Mouse (Mus musculus) left cerebral cortex, postnatal 25 days (tissue): ENCODE data around the gene Mrgprg. TPM values are rescaled to one million over a fixed set of nuclear protein-coding genes. Genes with fewer than 3 reads are reported as not detected.

Source experiments
- DNase-seq, 2 experiments: peaks; one replicate each; pipeline ENCODE4 v3.0.0; 2022; ENCODE audit warnings: low spot score in 2 of 2, mixed read lengths in 1 of 2
- intact Hi-C: fragments of 180-260 bp; cut with DNase I; formaldehyde crosslinking; loops from one replicate; pipeline ENCODE4 v1.15.1; 2025
- total RNA-seq, 2 experiments: library from RNA; stranded (reverse); gene quantifications; 2 replicates each; pipeline ENCODE4 v1.2.3; 2021

Gene Mrgprg
- total RNA-seq, 2 experiments from 2014 or later = not detected

- intact Hi-C loops = loop anchor here (10.0 kb wide), 1 partner anchor 682 kb away; no protein-coding TSS in a partner anchor
- peak; percentile 63 to 81 for DNase-seq
Observed at GRCm38 (mm10) chr7:143757027-143757390, 9.8 kb downstream of the Mrgprg start.

- DNase-seq = peak in 1 of 2 experiments; percentile 79
- intact Hi-C loops = loop anchor here (10.0 kb wide), 1 partner anchor 682 kb away; no protein-coding TSS in a partner anchor
Observed at GRCm38 (mm10) chr7:143756125-143757026, 10.4 kb downstream of the Mrgprg start, which contains the start of gene Osbpl5. Osbpl5 (minus strand) TSS chr7:143756985.

GRCm38 (mm10) chr7:143755357-143756124, 11.3 kb downstream of the Mrgprg start:
- intact Hi-C loops = loop anchor here (10.0 kb wide), 1 partner anchor 681 kb away; no protein-coding TSS in a partner anchor

GRCm38 (mm10) chr7:143753990-143754715, 12.6 kb downstream of the Mrgprg start:
- intact Hi-C loops = loop anchor here (10.0 kb wide), 1 partner anchor 679 kb away; no protein-coding TSS in a partner anchor
- DNase-seq = peak in 1 of 2 experiments; percentile 61

More at GRCm38 (mm10) chr7:143755357-143756124, 11.3 kb downstream of the Mrgprg start:
- DNase-seq = no peak

GRCm38 (mm10) chr7:143752606-143753005, 14.2 kb downstream of the Mrgprg start:
- intact Hi-C loops = loop anchor here (10.0 kb wide), 1 partner anchor 678 kb away; no protein-coding TSS in a partner anchor
- no peak for DNase-seq

GRCm38 (mm10) chr7:143752056-143752455, 14.7 kb downstream of the Mrgprg start:
- no peak for DNase-seq
- intact Hi-C loops = loop anchor here (10.0 kb wide), 1 partner anchor 677 kb away; no protein-coding TSS in a partner anchor

- no peak for DNase-seq
- intact Hi-C loops = loop anchor here (10.0 kb wide), 1 partner anchor 677 kb away; no protein-coding TSS in a partner anchor
Observed at GRCm38 (mm10) chr7:143751380-143751779, 15.4 kb downstream of the Mrgprg start.

- intact Hi-C loops = no loop called here
- DNase-seq = no peak
Observed at GRCm38 (mm10) chr7:143749045-143749444, 17.7 kb downstream of the Mrgprg start.

- DNase-seq = peak; percentile 86 to 94
- intact Hi-C loops = loop anchor here (1.0 kb wide), 1 partner anchor 42 kb away; no protein-coding TSS in a partner anchor
Observed at GRCm38 (mm10) chr7:143748041-143748868, 18.5 kb downstream of the Mrgprg start.

- intact Hi-C loops = no loop called here
- no peak for DNase-seq
Observed at GRCm38 (mm10) chr7:143740653-143741052, 26.1 kb downstream of the Mrgprg start.

- intact Hi-C loops = no loop called here
- peak; percentile 76 to 82 for DNase-seq
Observed at GRCm38 (mm10) chr7:143739511-143740461, 27.0 kb downstream of the Mrgprg start.

- intact Hi-C loops = no loop called here
- peak in 1 of 2 experiments; percentile 25 for DNase-seq
Observed at GRCm38 (mm10) chr7:143738601-143739006, 28.2 kb downstream of the Mrgprg start.

GRCm38 (mm10) chr7:143738194-143738593, 28.6 kb downstream of the Mrgprg start:
- intact Hi-C loops = no loop called here
- DNase-seq = peak in 1 of 2 experiments; percentile 33

GRCm38 (mm10) chr7:143733746-143734145, 33.0 kb downstream of the Mrgprg start:
- intact Hi-C loops = no loop called here
- DNase-seq = peak; percentile 21 to 69

GRCm38 (mm10) chr7:143729886-143730285, 36.9 kb downstream of the Mrgprg start:
- no peak for DNase-seq
- intact Hi-C loops = no loop called here

GRCm38 (mm10) chr7:143726396-143726795, 40.4 kb downstream of the Mrgprg start:
- intact Hi-C loops = no loop called here
- no peak for DNase-seq

- no peak for DNase-seq
- intact Hi-C loops = no loop called here
Observed at GRCm38 (mm10) chr7:143723841-143724240, 43.0 kb downstream of the Mrgprg start.
